Mouse (Mus musculus): ENCODE data around the gene Dnajb3. TPM values are rescaled to one million over a fixed set of nuclear protein-coding genes. Genes with fewer than 3 reads are reported as not detected.

Dnajb3 gene
- polyA plus RNA-seq, 1 experiment from 2014 or later = 6.5 TPM

GRCm38 (mm10) chr1:88213766-88214461 is 8.3 kb upstream of the Dnajb3 start:
- WGBS = 73% methylated on average over 2 of the region's 2 CpGs
- H3K27ac ChIP-seq (ENCODE audit: low read length) = no peak overlapping the region

GRCm38 (mm10) chr1:88213061-88213460 is 7.5 kb upstream of the Dnajb3 start:
- H3K9ac ChIP-seq (ENCODE audit: low read length) = no peak overlapping the region
- 69% methylated on average over 1 of the region's 1 CpGs for WGBS
- no peaks in the 10 kb centered on the region for H3K27me3 ChIP-seq (ENCODE audit: control insufficient read depth, insufficient read depth, low read depth, low read length)
- no peak overlapping the region for H3K4me3 ChIP-seq (ENCODE audit: low read length)
- no peaks in the 10 kb centered on the region for H3K36me3 ChIP-seq (ENCODE audit: control insufficient read depth, insufficient read depth, low read length)
- H3K9me3 ChIP-seq (ENCODE audit: control insufficient read depth, low read length) = peaks cover 55% of the 10 kb centered on the region
- no peak overlapping the region for H3K4me2 ChIP-seq (ENCODE audit: low read depth, low read length)
- ATAC-seq (ENCODE audit: low read depth) = no peak
- H3K4me1 ChIP-seq (replicated peaks; ENCODE audit: control insufficient read depth, insufficient read depth, low read length) = no peaks in the 10 kb centered on the region
- no peak overlapping the region for H3K27ac ChIP-seq (ENCODE audit: low read length)

More at GRCm38 (mm10) chr1:88213766-88214461, 8.3 kb upstream of the Dnajb3 start:
- no peaks in the 10 kb centered on the region for H3K27me3 ChIP-seq (ENCODE audit: control insufficient read depth, insufficient read depth, low read depth, low read length)
- no peaks in the 10 kb centered on the region for H3K36me3 ChIP-seq (ENCODE audit: control insufficient read depth, insufficient read depth, low read length)
- H3K9me3 ChIP-seq (ENCODE audit: control insufficient read depth, low read length) = peaks cover 55% of the 10 kb centered on the region
- H3K4me1 ChIP-seq (replicated peaks; ENCODE audit: control insufficient read depth, insufficient read depth, low read length) = no peaks in the 10 kb centered on the region
- no peak for ATAC-seq (ENCODE audit: low read depth)
- H3K9ac ChIP-seq (ENCODE audit: low read length) = no peak overlapping the region
- no peak overlapping the region for H3K4me2 ChIP-seq (ENCODE audit: low read depth, low read length)
- H3K4me3 ChIP-seq (ENCODE audit: low read length) = no peak overlapping the region

GRCm38 (mm10) chr1:88212341-88213045 is 6.9 kb upstream of the Dnajb3 start:
- no peak overlapping the region for H3K9ac ChIP-seq (ENCODE audit: low read length)
- no peak overlapping the region for H3K27ac ChIP-seq (ENCODE audit: low read length)
- WGBS = 54% methylated on average over 8 of the region's 8 CpGs
- no peak overlapping the region for H3K4me2 ChIP-seq (ENCODE audit: low read depth, low read length)
- no peak for ATAC-seq (ENCODE audit: low read depth)
- H3K9me3 ChIP-seq (ENCODE audit: control insufficient read depth, low read length) = peaks cover 53% of the 10 kb centered on the region
- no peaks in the 10 kb centered on the region for H3K4me1 ChIP-seq (replicated peaks; ENCODE audit: control insufficient read depth, insufficient read depth, low read length)
- no peak overlapping the region for H3K4me3 ChIP-seq (ENCODE audit: low read length)
- no peaks in the 10 kb centered on the region for H3K36me3 ChIP-seq (ENCODE audit: control insufficient read depth, insufficient read depth, low read length)
- H3K27me3 ChIP-seq (ENCODE audit: control insufficient read depth, insufficient read depth, low read depth, low read length) = no peaks in the 10 kb centered on the region

- Histone ChIP-seq H3K27ac (ENCODE audit: low read length) (no peak within 1 kb of the TSS), H3K4me3 (ENCODE audit: low read length) (no peak within 1 kb of the TSS), H3K27me3 (ENCODE audit: control insufficient read depth, insufficient read depth, low read depth, low read length) (no peaks in the 10 kb centered on the region), H3K4me2 (ENCODE audit: low read depth, low read length) (no peak within 1 kb of the TSS), H3K4me1 (replicated peaks; ENCODE audit: control insufficient read depth, insufficient read depth, low read length) (no peaks in the 10 kb centered on the region), H3K9me3 (ENCODE audit: control insufficient read depth, low read length) (peaks cover 46% of the 10 kb centered on the region), H3K36me3 (ENCODE audit: control insufficient read depth, insufficient read depth, low read length) (no peaks in the 10 kb centered on the region), H3K9ac (ENCODE audit: low read length) (no peak within 1 kb of the TSS)
- ATAC-seq (ENCODE audit: low read depth) = no peak
- WGBS = 62% methylated on average over 8 of the region's 8 CpGs
Observed at GRCm38 (mm10) chr1:88211812-88212211, 6.2 kb upstream of the Dnajb3 start, which contains the start of gene Ugt1a1. TSS of gene Ugt1a1 (plus strand) at chr1:88211959.

GRCm38 (mm10) chr1:88206843-88207479 is 1.4 kb upstream of the Dnajb3 start:
- ATAC-seq (ENCODE audit: low read depth) = no peak
- no peak overlapping the region for H3K9ac ChIP-seq (ENCODE audit: low read length)
- no peaks in the 10 kb centered on the region for H3K27me3 ChIP-seq (ENCODE audit: control insufficient read depth, insufficient read depth, low read depth, low read length)
- 60% methylated on average over 2 of the region's 2 CpGs for WGBS
- H3K9me3 ChIP-seq (ENCODE audit: control insufficient read depth, low read length) = peaks cover 14% of the 10 kb centered on the region
- no peak overlapping the region for H3K27ac ChIP-seq (ENCODE audit: low read length)
- peaks cover 4% of the 10 kb centered on the region; the same call in 1 of the 2 replicates for H3K4me1 ChIP-seq (replicated peaks; ENCODE audit: control insufficient read depth, insufficient read depth, low read length)
- H3K4me3 ChIP-seq (ENCODE audit: low read length) = no peak overlapping the region
- no peak overlapping the region for H3K4me2 ChIP-seq (ENCODE audit: low read depth, low read length)
- no peaks in the 10 kb centered on the region for H3K36me3 ChIP-seq (ENCODE audit: control insufficient read depth, insufficient read depth, low read length)

- ATAC-seq (ENCODE audit: low read depth) = no peak
- H3K36me3 ChIP-seq (ENCODE audit: control insufficient read depth, insufficient read depth, low read length) = no peaks in the 10 kb centered on the region
- H3K27me3 ChIP-seq (ENCODE audit: control insufficient read depth, insufficient read depth, low read depth, low read length) = no peaks in the 10 kb centered on the region
- no peak within 1 kb of the TSS for H3K4me3 ChIP-seq (ENCODE audit: low read length)
- H3K9ac ChIP-seq (ENCODE audit: low read length) = no peak within 1 kb of the TSS
- peaks cover 4% of the 10 kb centered on the region; the same call in 1 of the 2 replicates for H3K4me1 ChIP-seq (replicated peaks; ENCODE audit: control insufficient read depth, insufficient read depth, low read length)
- H3K9me3 ChIP-seq (ENCODE audit: control insufficient read depth, low read length) = peaks cover 6% of the 10 kb centered on the region; the same call in 1 of the 2 replicates
- no peak within 1 kb of the TSS for H3K4me2 ChIP-seq (ENCODE audit: low read depth, low read length)
- H3K27ac ChIP-seq (ENCODE audit: low read length) = no peak within 1 kb of the TSS
- WGBS = 69% methylated on average over 7 of the region's 7 CpGs
Observed at GRCm38 (mm10) chr1:88200456-88200855, 5.1 kb downstream of the Dnajb3 start, which contains the start of gene Ugt1a2. TSS of gene Ugt1a2 (plus strand) at chr1:88200601.

- Histone ChIP-seq H3K9me3 (ENCODE audit: control insufficient read depth, low read length) (peaks cover 6% of the 10 kb centered on the region; the same call in 1 of the 2 replicates), H3K9ac (ENCODE audit: low read length) (no peak overlapping the region), H3K27me3 (ENCODE audit: control insufficient read depth, insufficient read depth, low read depth, low read length) (no peaks in the 10 kb centered on the region), H3K36me3 (ENCODE audit: control insufficient read depth, insufficient read depth, low read length) (no peaks in the 10 kb centered on the region), H3K4me2 (ENCODE audit: low read depth, low read length) (no peak overlapping the region), H3K4me1 (replicated peaks; ENCODE audit: control insufficient read depth, insufficient read depth, low read length) (peaks cover under 1% of the 10 kb centered on the region; the same call in 1 of the 2 replicates), H3K27ac (ENCODE audit: low read length) (no peak overlapping the region), H3K4me3 (ENCODE audit: low read length) (no peak overlapping the region)
- WGBS = 55% methylated on average over 2 of the region's 2 CpGs
- ATAC-seq (ENCODE audit: low read depth) = no peak
Observed at GRCm38 (mm10) chr1:88199996-88200395, 5.6 kb downstream of the Dnajb3 start.

- WGBS = 64% methylated on average over 3 of the region's 3 CpGs
- Histone ChIP-seq H3K27me3 (ENCODE audit: control insufficient read depth, insufficient read depth, low read depth, low read length) (no peaks in the 10 kb centered on the region), H3K9ac (ENCODE audit: low read length) (no peak overlapping the region), H3K27ac (ENCODE audit: low read length) (no peak overlapping the region), H3K4me3 (ENCODE audit: low read length) (no peak overlapping the region), H3K4me1 (replicated peaks; ENCODE audit: control insufficient read depth, insufficient read depth, low read length) (no peaks in the 10 kb centered on the region), H3K36me3 (ENCODE audit: control insufficient read depth, insufficient read depth, low read length) (no peaks in the 10 kb centered on the region), H3K9me3 (ENCODE audit: control insufficient read depth, low read length) (no peaks in the 10 kb centered on the region), H3K4me2 (ENCODE audit: low read depth, low read length) (no peak overlapping the region)
- no peak for ATAC-seq (ENCODE audit: low read depth)
Observed at GRCm38 (mm10) chr1:88197443-88197842, 8.1 kb downstream of the Dnajb3 start.

- Histone ChIP-seq H3K27me3 (ENCODE audit: control insufficient read depth, insufficient read depth, low read depth, low read length) (no peaks in the 10 kb centered on the region), H3K36me3 (ENCODE audit: control insufficient read depth, insufficient read depth, low read length) (no peaks in the 10 kb centered on the region), H3K9me3 (ENCODE audit: control insufficient read depth, low read length) (no peaks in the 10 kb centered on the region), H3K4me1 (replicated peaks; ENCODE audit: control insufficient read depth, insufficient read depth, low read length) (no peaks in the 10 kb centered on the region), H3K4me2 (ENCODE audit: low read depth, low read length) (no peak overlapping the region), H3K9ac (ENCODE audit: low read length) (no peak overlapping the region), H3K27ac (ENCODE audit: low read length) (no peak overlapping the region), H3K4me3 (ENCODE audit: low read length) (no peak overlapping the region)
- 78% methylated on average over 1 of the region's 1 CpGs for WGBS
- no peak for ATAC-seq (ENCODE audit: low read depth)
Observed at GRCm38 (mm10) chr1:88195687-88196086, 9.9 kb downstream of the Dnajb3 start.

Measured in lung, embryonic 16.5 days (tissue).